Mouse (Mus musculus) stomach, embryonic 15.5 days (tissue): Measurements from ENCODE around the gene Ahnak. TPM values are rescaled to one million over a fixed set of nuclear protein-coding genes. Genes with fewer than 3 reads are reported as not detected.

Source experiments
- ATAC-seq: fragments of 200-750 bp; cut with Nextera tagmentation; 2 replicates; pipeline ENCODE4 v1.8.0; 2017; ENCODE audit warnings: low read depth, moderate number of reproducible peaks, moderate TSS enrichment; ENCODE audit not compliant: insufficient read depth, low FRiP score
- H3K27ac ChIP-seq: fragments of 300-500 bp; sonication (generic); 2 replicates; pipeline ENCODE4 v1.5.1; 2015; ENCODE audit warnings: mild to moderate bottlenecking, inconsistent platforms
- H3K27me3 ChIP-seq: fragments of 300-500 bp; sonication (generic); replicated peaks from 2 replicates; pipeline ENCODE4 v1.6.1; 2015; ENCODE audit warnings: inconsistent platforms
- H3K36me3 ChIP-seq: fragments of 300-500 bp; sonication (generic); 2 replicates; pipeline ENCODE4 v1.6.1; 2015; ENCODE audit warnings: inconsistent platforms
- H3K4me1 ChIP-seq: fragments of 300-500 bp; sonication (generic); 2 replicates; pipeline ENCODE4 v1.6.1; 2015; ENCODE audit warnings: inconsistent platforms
- H3K4me2 ChIP-seq: fragments of 300-500 bp; sonication (generic); 2 replicates; pipeline ENCODE4 v1.6.1; 2015; ENCODE audit warnings: mild to moderate bottlenecking, inconsistent platforms
- H3K4me3 ChIP-seq: fragments of 300-500 bp; sonication (generic); replicated peaks from 2 replicates; pipeline ENCODE4 v1.5.1; 2015; ENCODE audit warnings: inconsistent platforms
- H3K9ac ChIP-seq: fragments of 300-500 bp; sonication (generic); 2 replicates; pipeline ENCODE4 v1.6.1; 2015; ENCODE audit warnings: inconsistent platforms
- H3K9me3 ChIP-seq: fragments of 300-500 bp; sonication (generic); 2 replicates; pipeline ENCODE4 v1.6.1; 2016; ENCODE audit warnings: inconsistent platforms
- WGBS: fragments of 180-500 bp; shearing (Covaris S2); methylation state at CpG from one replicate; pipeline ENCODE4 v1.1.7; 2015; 5-methylcytosine and 5-hydroxymethylcytosine counted together
- polyA plus RNA-seq: library from polyadenylated mRNA; unstranded; fragments of >200 nt; fragmentation: Nextera tagmentation; extraction: Ambion mirVana; gene quantifications from 2 replicates; pipeline ENCODE4 v1.2.1, GENCODE M21; 2015

The Ahnak gene
- polyA plus RNA-seq, 1 experiment from 2014 or later: 43.5 TPM

DNA sequence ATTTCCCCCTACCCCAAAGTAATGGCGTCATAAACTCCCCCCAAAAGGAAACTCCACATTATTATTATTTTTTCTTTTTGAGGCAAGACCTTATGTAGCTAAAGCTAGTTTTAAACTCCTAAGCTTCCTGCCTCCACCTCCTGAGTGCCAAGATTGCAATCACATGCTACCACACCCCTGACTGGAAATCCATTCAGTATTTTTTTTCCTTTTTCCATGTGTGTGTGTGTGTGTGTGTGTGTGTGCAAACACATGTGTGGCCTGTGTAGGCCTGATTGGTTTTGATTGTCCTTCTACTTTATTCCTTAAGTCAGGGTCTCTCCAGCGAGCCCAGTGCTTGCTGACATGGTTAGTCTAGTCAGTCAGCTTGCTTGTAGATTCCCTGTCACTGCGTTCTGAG is 45.4 kb downstream of the Ahnak start:
- WGBS: 76% methylated on average over 3 of the region's 3 CpGs
- no peak overlapping the region for H3K9ac ChIP-seq
- no peak for ATAC-seq
- H3K4me1 ChIP-seq: peaks cover 3% of the 10 kb centered on the region; the same call in 1 of the 2 replicates
- H3K36me3 ChIP-seq: no peaks in the 10 kb centered on the region
- no peaks in the 10 kb centered on the region for H3K27me3 ChIP-seq
- peak overlapping the region; percentile 69; the same call in 1 of the 2 replicates for H3K27ac ChIP-seq
- no peak overlapping the region for H3K4me2 ChIP-seq
- no peak overlapping the region for H3K4me3 ChIP-seq
- H3K9me3 ChIP-seq: no peaks in the 10 kb centered on the region

DNA sequence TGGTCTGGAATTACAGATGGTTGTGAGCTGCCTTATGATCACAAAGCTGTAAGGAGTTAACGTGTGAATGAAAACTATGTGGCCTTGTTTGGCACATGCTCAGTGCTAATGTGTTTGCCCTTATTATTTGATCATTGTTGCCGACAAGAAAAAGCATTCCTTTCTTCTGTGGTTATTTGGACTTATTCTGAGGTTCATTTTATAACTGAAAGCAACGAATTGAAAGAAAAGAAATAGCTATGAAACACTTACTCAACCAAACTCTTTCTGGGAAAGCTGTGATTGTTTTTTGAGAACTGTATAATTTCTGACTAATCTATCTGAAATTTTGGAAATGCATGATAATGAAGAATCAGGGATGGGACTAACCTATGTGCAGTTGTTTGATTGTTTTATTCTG is 46.0 kb downstream of the Ahnak start:
- H3K9me3 ChIP-seq: no peaks in the 10 kb centered on the region
- peaks cover 3% of the 10 kb centered on the region; the same call in 1 of the 2 replicates for H3K4me1 ChIP-seq
- H3K4me2 ChIP-seq: no peak overlapping the region
- no peak for ATAC-seq
- H3K36me3 ChIP-seq: no peaks in the 10 kb centered on the region
- no peak overlapping the region for H3K4me3 ChIP-seq
- no peaks in the 10 kb centered on the region for H3K27me3 ChIP-seq
- no peak overlapping the region for H3K9ac ChIP-seq
- WGBS: 57% methylated on average over 3 of the region's 3 CpGs
- H3K27ac ChIP-seq: no peak overlapping the region

DNA sequence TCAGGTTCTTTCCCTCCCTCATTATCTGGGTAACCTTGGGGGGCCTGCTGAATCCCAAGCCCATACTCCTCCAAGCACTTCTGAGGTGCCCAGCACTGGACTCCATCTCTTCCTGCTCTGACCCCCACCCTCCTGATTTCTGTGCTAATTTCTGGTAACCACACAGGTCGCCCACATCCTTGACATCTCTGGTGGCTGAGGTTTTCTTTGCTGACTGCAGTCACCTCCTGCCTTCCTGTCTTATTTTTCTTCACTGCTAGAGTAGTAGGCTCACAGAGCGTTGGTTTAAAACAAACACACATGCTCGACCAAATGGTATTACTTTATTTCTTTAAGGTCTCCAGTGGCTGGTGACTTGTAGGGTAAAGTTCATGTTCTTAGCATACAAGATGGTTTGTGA is 49.1 kb downstream of the Ahnak start:
- H3K4me1 ChIP-seq: peaks cover 3% of the 10 kb centered on the region; the same call in 1 of the 2 replicates
- 63% methylated on average over 3 of the region's 3 CpGs for WGBS
- no peak overlapping the region for H3K27ac ChIP-seq
- ATAC-seq: no peak
- H3K9ac ChIP-seq: no peak overlapping the region
- no peaks in the 10 kb centered on the region for H3K27me3 ChIP-seq
- H3K9me3 ChIP-seq: no peaks in the 10 kb centered on the region
- no peak overlapping the region for H3K4me2 ChIP-seq
- no peaks in the 10 kb centered on the region for H3K36me3 ChIP-seq
- no peak overlapping the region for H3K4me3 ChIP-seq

DNA sequence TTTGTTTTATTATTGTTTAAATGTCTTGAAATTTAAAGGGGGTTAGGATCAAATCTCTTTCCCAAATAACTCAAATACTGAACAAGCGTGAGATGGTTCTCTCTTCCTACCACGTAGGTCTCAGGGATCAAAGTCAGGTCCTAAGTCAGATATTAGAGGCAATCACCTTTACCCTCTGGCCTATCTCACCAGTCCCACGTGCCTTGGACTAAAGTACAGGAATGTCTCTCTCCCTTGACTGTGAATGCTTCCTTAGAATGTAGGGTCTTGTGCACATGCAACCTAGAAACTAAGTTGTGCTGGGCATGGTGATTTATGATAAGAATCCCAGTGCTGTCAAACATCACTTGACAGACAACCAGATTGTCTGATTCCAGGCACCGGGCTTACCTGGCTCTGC is 50.2 kb downstream of the Ahnak start:
- no peak for ATAC-seq
- Histone ChIP-seq H3K4me2 (no peak overlapping the region), H3K27me3 (no peaks in the 10 kb centered on the region), H3K4me3 (no peak overlapping the region), H3K4me1 (0 out of 2 replicates have a peak, but pooled peaks cover 3% of the 10 kb centered on the region), H3K36me3 (no peaks in the 10 kb centered on the region), H3K9me3 (no peaks in the 10 kb centered on the region), H3K9ac (no peak overlapping the region), H3K27ac (no peak overlapping the region)
- 56% methylated on average over 4 of the region's 4 CpGs for WGBS

DNA sequence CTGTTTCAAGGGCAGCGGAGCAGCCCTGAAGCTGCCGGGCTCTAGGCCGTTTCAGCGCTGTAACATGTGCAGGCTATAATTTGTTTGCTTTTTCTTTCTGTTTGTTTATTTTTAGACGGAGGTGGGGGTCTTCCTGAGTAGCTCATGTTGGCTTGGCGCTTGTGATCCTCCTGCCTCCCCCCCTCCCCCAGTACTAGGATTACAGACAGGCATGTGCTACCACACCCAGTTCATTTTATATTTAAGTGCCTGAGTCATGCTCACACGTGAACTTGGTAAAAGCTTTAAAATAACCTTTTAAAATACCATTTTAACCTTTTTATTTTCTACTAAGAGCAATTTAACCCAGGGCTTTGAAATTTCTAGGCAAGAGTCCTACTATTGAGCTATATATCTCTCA is 50.8 kb downstream of the Ahnak start:
- 0 out of 2 replicates have a peak, but pooled peaks cover under 1% of the 10 kb centered on the region for H3K4me1 ChIP-seq
- no peak overlapping the region for H3K4me3 ChIP-seq
- no peaks in the 10 kb centered on the region for H3K9me3 ChIP-seq
- H3K27me3 ChIP-seq: no peaks in the 10 kb centered on the region
- H3K36me3 ChIP-seq: no peaks in the 10 kb centered on the region
- ATAC-seq: no peak
- no peak overlapping the region for H3K4me2 ChIP-seq
- H3K9ac ChIP-seq: no peak overlapping the region
- WGBS: 23% methylated on average over 7 of the region's 7 CpGs
- H3K27ac ChIP-seq: no peak overlapping the region

GRCm38 (mm10) chr19:9040649-9041048 is 51.6 kb downstream of the Ahnak start:
- WGBS: 77% methylated on average over 6 of the region's 6 CpGs

DNA sequence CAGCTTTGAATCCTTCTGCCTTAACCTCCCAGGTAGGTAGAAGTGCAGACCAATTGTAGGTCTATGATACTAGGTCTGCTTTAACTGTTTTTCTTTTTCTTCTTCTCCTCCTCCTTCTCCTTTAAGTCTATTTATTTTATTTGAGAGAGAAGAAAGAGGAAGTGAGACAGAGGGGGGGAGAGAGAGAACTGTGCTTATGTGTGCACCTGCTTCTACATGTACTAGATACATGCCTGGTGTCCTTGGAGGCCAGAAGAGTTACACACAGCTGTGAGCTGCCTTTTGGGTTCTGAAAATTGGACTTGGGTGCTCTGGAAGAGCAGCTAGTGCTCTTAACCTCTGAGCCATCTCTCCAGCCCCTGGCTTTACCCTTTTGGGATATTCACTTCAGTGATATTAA is 52.0 kb downstream of the Ahnak start:
- Histone ChIP-seq H3K9me3 (no peaks in the 10 kb centered on the region), H3K4me2 (no peak overlapping the region), H3K27ac (no peak overlapping the region), H3K9ac (no peak overlapping the region), H3K27me3 (no peaks in the 10 kb centered on the region), H3K36me3 (no peaks in the 10 kb centered on the region), H3K4me3 (no peak overlapping the region), H3K4me1 (no peaks in the 10 kb centered on the region)
- ATAC-seq: no peak

More at GRCm38 (mm10) chr19:9040649-9041048, 51.6 kb downstream of the Ahnak start:
- no peak overlapping the region for H3K4me3 ChIP-seq
- no peak overlapping the region for H3K9ac ChIP-seq
- no peaks in the 10 kb centered on the region for H3K27me3 ChIP-seq
- H3K4me1 ChIP-seq: no peaks in the 10 kb centered on the region
- H3K27ac ChIP-seq: no peak overlapping the region
- H3K9me3 ChIP-seq: no peaks in the 10 kb centered on the region
- ATAC-seq: no peak
- H3K36me3 ChIP-seq: no peaks in the 10 kb centered on the region
- H3K4me2 ChIP-seq: no peak overlapping the region

DNA sequence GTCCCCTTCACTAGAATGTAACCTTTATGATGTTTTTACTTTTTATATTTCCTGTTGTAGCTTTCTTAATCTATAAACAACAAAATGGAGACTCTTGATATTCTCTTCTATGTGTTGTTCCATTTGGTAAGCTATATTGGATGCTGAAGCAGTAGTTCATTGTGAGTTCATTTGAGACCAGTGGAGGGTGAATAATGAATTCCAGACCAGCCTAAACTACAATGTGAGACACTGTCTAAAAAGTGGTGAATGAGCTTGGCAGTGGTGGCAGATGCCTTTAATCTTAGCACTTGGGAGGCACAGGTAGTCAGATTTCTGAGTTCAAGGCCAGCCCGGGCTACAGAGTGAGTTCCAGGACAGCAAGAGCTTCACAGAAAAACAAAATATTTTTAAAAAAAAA is 54.0 kb downstream of the Ahnak start:
- ATAC-seq: no peak
- Histone ChIP-seq H3K4me1 (peaks cover 11% of the 10 kb centered on the region), H3K4me2 (no peak overlapping the region), H3K4me3 (no peak overlapping the region), H3K27ac (no peak overlapping the region), H3K27me3 (no peaks in the 10 kb centered on the region), H3K36me3 (no peaks in the 10 kb centered on the region), H3K9ac (no peak overlapping the region), H3K9me3 (no peaks in the 10 kb centered on the region)
- 93% methylated on average over 1 of the region's 1 CpGs for WGBS

DNA sequence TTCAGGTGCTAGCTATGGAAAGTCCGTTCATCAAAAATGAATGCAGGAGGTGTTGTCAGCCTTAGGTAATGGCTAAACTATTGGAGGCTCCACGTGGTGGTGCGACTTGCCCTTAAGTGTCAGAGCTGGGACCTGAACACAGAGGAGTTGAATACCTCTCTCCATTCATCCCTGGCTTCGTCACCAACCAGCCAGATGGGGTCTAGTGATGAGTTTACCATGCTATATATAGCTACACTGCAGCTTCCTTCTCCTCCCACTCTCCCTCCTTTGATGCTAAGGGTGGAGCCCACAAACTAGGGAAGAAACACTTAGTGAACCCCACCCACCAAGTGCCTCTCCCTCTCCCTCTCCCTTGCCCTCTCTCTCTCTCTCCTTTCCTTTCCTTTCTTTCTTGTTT is 55.2 kb downstream of the Ahnak start:
- H3K4me3 ChIP-seq: no peak overlapping the region
- 62% methylated on average over 4 of the region's 4 CpGs for WGBS
- no peaks in the 10 kb centered on the region for H3K27me3 ChIP-seq
- H3K27ac ChIP-seq: no peak overlapping the region
- H3K9ac ChIP-seq: no peak overlapping the region
- H3K4me2 ChIP-seq: no peak overlapping the region
- peaks cover 11% of the 10 kb centered on the region for H3K4me1 ChIP-seq
- H3K9me3 ChIP-seq: no peaks in the 10 kb centered on the region
- peak; percentile 29 for ATAC-seq
- no peaks in the 10 kb centered on the region for H3K36me3 ChIP-seq

- ATAC-seq: no peak
- 50% methylated on average over 7 of the region's 7 CpGs for WGBS
- H3K27me3 ChIP-seq: no peaks in the 10 kb centered on the region
- peaks cover 11% of the 10 kb centered on the region for H3K4me1 ChIP-seq
- peak overlapping the region; percentile 67 for H3K27ac ChIP-seq
- H3K9me3 ChIP-seq: no peaks in the 10 kb centered on the region
- no peak overlapping the region for H3K4me3 ChIP-seq
- no peak overlapping the region for H3K9ac ChIP-seq
- no peak overlapping the region for H3K4me2 ChIP-seq
- no peaks in the 10 kb centered on the region for H3K36me3 ChIP-seq
Observed at GRCm38 (mm10) chr19:9047207-9047945, 58.3 kb downstream of the Ahnak start.

DNA sequence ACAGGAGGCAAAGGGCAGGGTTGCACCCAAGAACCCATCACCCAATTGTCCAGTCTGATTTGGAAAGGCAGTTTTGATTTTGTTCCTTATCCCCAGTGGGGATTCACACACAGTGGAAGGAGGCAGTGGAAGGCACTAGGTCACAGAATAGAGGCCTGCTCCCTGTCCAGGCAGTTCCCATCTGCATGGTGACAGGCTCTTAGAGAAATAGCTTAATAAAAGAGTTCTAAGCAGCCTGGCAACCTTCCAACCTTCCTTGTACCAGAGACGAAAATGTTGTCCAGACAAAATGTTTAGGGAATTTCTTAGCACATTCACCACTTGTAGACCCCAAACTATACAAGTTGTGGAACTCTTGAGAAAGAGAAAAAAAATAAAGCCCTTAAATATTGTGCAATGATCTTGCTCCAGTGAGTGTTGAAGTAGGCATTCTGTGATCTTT is 58.9 kb downstream of the Ahnak start:
- peak overlapping the region; percentile 67 for H3K27ac ChIP-seq

DNA sequence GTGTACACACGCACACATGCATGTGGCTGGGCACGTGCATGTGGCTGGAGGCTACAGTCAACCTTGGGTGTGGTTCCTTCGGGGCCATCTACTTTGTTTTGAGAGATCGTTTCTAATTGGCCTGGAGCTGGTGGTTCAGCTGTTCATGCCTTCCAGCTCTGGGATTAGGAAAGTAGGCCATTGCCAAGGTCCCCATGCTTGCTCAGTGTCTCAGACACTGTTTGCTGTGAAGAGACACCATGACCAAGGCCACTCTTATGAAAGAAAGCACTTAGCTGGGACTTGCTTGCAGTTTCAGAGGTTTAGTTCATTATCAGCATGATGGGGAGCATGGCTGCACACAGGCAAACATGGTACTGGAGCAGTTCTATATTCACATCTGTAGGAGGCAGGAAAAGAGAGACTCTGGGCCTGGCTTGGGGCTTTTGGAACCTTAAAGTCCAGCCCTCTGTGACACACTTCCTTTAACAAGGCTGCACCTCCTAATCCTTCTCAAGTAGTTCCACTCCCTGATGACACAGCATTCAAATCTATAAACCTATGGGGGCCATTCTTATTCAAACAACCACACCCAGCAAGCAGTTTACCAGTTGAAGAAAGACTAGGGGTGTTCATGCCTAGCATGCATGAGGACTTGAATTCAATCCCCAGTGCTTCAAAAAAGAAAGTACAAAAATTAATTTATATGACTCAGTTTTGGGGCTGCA is 60.0 kb downstream of the Ahnak start:
- no peaks in the 10 kb centered on the region for H3K27me3 ChIP-seq
- no peak overlapping the region for H3K9ac ChIP-seq
- H3K27ac ChIP-seq: no peak overlapping the region
- WGBS: 96% methylated on average over 4 of the region's 4 CpGs
- H3K4me1 ChIP-seq: peaks cover 15% of the 10 kb centered on the region
- no peak overlapping the region for H3K4me3 ChIP-seq
- ATAC-seq: no peak
- H3K4me2 ChIP-seq: no peak overlapping the region
- no peaks in the 10 kb centered on the region for H3K36me3 ChIP-seq
- H3K9me3 ChIP-seq: no peaks in the 10 kb centered on the region

More for the DNA sequence above, 58.9 kb downstream of the Ahnak start:
- H3K4me2 ChIP-seq: no peak overlapping the region
- H3K4me1 ChIP-seq: peaks cover 11% of the 10 kb centered on the region
- no peaks in the 10 kb centered on the region for H3K9me3 ChIP-seq
- no peak overlapping the region for H3K4me3 ChIP-seq
- no peaks in the 10 kb centered on the region for H3K27me3 ChIP-seq
- no peak overlapping the region for H3K9ac ChIP-seq
- H3K36me3 ChIP-seq: no peaks in the 10 kb centered on the region
- 18% methylated on average over 1 of the region's 1 CpGs for WGBS
- ATAC-seq: 0 out of 2 replicates have a peak, but pooled peaks have one; percentile 55
